Mouse (Mus musculus) granulocyte monocyte progenitor cell, adult 5-6 weeks (primary cell): Measurements from ENCODE around the gene Ncoa6. TPM values are rescaled to one million over a fixed set of nuclear protein-coding genes. Genes with fewer than 3 reads are reported as not detected.

Experiments
- ATAC-seq: replicated peaks from 2 replicates; pipeline ENCODE4 v1.8.0; 2016; ENCODE audit warnings: mild to moderate bottlenecking, moderate TSS enrichment, inconsistent platforms; ENCODE audit not compliant: poor library complexity, severe bottlenecking
- total RNA-seq, 2 experiments: library from RNA; stranded (forward) in 1 of 2; stranded (reverse) in 1 of 2; fragments of 200-712, 200-1000 nt in 1 of 2; fragments of >200 nt in 1 of 2; fragmentation: Nextera tagmentation in 1 of 2; gene quantifications; 2 replicates each; pipeline ENCODE4 v1.2.3; 2014 to 2017

Ncoa6 gene
- total RNA-seq, 2 experiments from 2014 or later = 15.8 to 61.0 TPM

DNA sequence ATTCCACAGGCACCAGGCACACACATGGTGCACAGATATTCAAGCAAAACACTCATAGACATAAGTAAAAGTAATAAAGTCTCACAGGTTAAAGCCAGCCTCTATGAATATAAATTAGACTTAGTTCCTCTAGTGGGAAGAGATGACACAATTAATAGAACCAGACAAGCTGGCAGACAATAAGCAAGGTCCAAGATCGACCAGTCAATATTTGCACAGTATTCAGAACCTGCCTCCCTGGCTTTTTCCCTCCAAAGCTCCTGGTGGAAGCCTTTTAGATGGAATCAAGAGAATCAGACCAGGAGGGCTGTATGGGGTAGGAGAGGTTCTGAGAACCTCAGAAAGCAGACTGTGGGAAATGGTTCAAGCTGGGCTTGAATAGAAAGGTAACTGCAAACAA lies 99.8 kb downstream of the Ncoa6 start:
- no peak for ATAC-seq

DNA sequence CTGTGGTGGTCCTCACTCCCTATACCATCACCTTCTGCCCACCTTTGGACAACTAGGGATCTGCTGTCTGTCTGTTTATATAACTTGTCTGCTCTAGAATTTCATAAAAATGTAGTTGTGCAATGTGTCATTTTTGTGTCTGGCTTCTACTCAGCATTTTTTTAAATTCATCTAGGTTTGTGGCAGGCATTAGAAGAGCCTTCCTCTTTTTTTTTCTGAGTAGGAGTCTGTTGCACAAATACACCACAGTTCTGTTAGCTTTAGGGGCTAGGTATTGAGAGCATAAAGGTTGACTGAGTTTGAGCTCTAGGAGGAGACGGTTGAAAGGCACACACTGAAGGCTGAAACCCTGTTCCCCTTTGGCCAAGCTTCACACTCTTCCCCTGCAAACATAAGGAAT lies 100.4 kb downstream of the Ncoa6 start:
- peak; percentile 91 for ATAC-seq

GRCm38 (mm10) chr2:155372451-155372850 lies 101.2 kb downstream of the Ncoa6 start:
- no peak for ATAC-seq

DNA sequence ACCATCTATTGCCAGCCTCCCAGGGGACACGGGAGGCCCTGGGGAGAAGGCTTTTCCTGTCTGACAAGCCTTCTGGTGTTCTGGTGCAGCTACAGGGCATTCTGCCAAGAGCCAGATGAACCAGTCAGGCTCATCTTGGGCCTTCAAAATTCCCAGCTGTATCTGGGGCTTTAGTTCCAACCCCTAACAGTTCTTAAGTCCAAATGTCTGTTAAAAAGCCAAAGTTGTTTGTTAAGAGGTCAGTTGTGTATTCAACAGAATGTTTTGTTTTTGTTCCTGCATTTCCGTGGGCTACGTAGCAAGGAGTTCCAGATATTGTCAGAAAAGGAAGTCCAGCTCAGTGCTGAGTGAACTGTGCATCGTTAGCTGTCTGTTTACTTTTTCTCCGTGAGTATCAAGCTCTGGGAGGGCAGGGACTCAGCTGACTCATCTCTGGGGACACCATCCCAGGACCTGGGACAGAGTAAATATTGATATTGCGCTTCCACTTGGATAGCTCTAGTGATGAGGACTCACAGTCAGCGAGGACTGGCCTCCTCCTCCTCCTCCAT lies 104.3 kb downstream of the Ncoa6 start:
- ATAC-seq = no peak

DNA sequence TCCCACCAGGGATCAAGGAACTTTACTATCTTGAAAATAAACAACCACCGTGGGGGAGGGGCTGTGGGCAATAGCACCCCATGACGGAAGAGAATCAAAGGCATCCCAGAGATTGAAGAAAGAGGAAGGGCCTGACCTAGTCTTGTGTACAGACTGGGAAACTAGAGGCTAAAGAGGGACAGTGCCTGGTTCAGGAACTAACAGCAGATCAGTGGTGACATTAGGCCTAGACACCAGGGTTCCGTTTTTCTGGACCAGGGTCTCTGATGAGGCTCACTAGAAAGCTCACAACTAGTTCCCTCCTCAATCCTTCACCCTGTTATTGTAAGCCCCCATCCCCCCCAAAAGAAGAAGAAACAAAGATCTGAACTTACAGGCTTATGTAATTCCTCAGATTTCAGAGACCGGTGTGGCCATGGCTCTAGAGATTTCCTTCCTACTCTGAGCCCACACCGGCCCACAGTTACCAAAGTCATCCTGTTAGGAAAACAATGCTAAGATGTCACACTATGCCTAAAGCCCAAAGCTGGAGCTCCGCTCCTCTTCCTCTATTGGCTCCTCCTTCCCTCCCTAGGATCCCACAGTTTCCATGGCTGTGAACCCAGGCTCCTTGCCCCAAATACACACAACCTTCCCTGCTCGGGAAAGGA lies 105.9 kb downstream of the Ncoa6 start:
- ATAC-seq = peak; percentile 85

DNA sequence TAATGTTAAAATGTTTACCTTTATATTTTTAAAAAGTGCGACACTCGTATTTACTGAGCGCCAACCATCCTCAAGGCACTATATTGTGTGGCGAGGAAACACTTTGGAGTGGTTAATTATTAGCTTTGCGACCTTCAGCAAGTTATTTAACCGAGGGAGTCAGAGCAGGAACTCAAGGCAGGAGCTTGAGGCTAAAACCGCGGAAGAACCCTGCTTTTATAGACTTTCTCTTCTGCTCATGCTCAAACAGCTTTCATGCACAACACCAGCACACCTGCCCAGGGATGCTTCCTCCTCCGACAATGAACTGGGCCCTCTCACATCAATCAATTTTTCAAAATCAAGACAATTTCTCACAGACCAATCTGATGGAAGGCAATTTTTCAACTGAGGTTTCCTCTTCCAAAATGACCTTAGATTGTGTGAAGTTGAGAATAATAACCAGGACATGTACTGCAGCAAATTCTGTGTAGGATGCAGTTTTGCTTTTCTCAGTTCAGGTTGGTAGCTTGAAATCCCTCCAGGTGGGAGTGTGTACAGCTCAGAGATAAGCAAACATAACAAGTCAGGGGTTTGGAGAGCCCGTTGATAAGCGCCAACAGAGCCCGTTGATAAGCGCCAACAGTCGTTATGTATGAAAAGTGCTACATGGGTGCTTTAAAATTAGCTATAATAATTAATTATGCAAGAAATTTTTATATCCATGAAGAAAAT lies 115.9 kb downstream of the Ncoa6 start:
- ATAC-seq = no peak

- peak; percentile 100 for ATAC-seq
Observed at GRCm38 (mm10) chr2:155356971-155357591, 116.6 kb downstream of the Ncoa6 start, which contains the start of gene Pigu. Gene Pigu (minus strand): TSS chr2:155357430.

- ATAC-seq = no peak
Observed at GRCm38 (mm10) chr2:155354402-155354801, 119.3 kb downstream of the Ncoa6 start.

GRCm38 (mm10) chr2:155346670-155347069 lies 127.0 kb downstream of the Ncoa6 start:
- ATAC-seq = no peak

Other genes with a start within 250 kb of the Ncoa6 start
- gene Dynlrb1, start 237.4 kb downstream of the Ncoa6 start, total RNA-seq (2014; fragmentation: Nextera tagmentation) = 233 and 296 TPM in 2 replicates
- 203 and 267 TPM in 2 replicates for gene Dynlrb1, start 237.4 kb downstream of the Ncoa6 start, total RNA-seq (2017)
- gene Map1lc3a, start 197.6 kb downstream of the Ncoa6 start, total RNA-seq (2014; fragmentation: Nextera tagmentation) = 0.60 and 2.2 TPM in 2 replicates
- 1.1 and 1.3 TPM in 2 replicates for gene Map1lc3a, start 197.6 kb downstream of the Ncoa6 start, total RNA-seq (2017)
- gene Pigu, start 116.5 kb downstream of the Ncoa6 start, total RNA-seq (2014; fragmentation: Nextera tagmentation) = 51.4 and 52.3 TPM in 2 replicates
- gene Pigu, start 116.5 kb downstream of the Ncoa6 start, total RNA-seq (2017) = 44.0 TPM in 2 replicates
- gene Trp53inp2, start 92.8 kb downstream of the Ncoa6 start, total RNA-seq (2014; fragmentation: Nextera tagmentation) = 0.23 and 0.95 TPM in 2 replicates
- gene Trp53inp2, start 92.8 kb downstream of the Ncoa6 start, total RNA-seq (2017) = 2.9 and 4.8 TPM in 2 replicates
- gene Acss2, start 44.1 kb upstream of the Ncoa6 start, total RNA-seq (2014; fragmentation: Nextera tagmentation) = 4.1 and 5.6 TPM in 2 replicates
- 3.6 and 4.4 TPM in 2 replicates for gene Acss2, start 44.1 kb upstream of the Ncoa6 start, total RNA-seq (2017)
- gene Ggt7, start 44.3 kb upstream of the Ncoa6 start, total RNA-seq (2014; fragmentation: Nextera tagmentation) = not detected in 2 replicates
- not detected in 2 replicates for gene Ggt7, start 44.3 kb upstream of the Ncoa6 start, total RNA-seq (2017)
- gene Gss, start 118.9 kb upstream of the Ncoa6 start, total RNA-seq (2014; fragmentation: Nextera tagmentation) = 17.0 and 18.2 TPM in 2 replicates
- 16.7 and 21.6 TPM in 2 replicates for gene Gss, start 118.9 kb upstream of the Ncoa6 start, total RNA-seq (2017)
- 0.37 TPM in 1 of 2 replicates, not detected in the other for gene Myh7b, start 137.3 kb upstream of the Ncoa6 start, total RNA-seq (2014; fragmentation: Nextera tagmentation)
- not detected in 2 replicates for gene Myh7b, start 137.3 kb upstream of the Ncoa6 start, total RNA-seq (2017)
- 106 and 107 TPM in 2 replicates for gene Trpc4ap, start 218.5 kb upstream of the Ncoa6 start, total RNA-seq (2014; fragmentation: Nextera tagmentation)
- gene Trpc4ap, start 218.5 kb upstream of the Ncoa6 start, total RNA-seq (2017) = 76.1 and 89.2 TPM in 2 replicates